Mouse (Mus musculus): ENCODE measurements around the gene Marveld3. TPM values are rescaled to one million over a fixed set of nuclear protein-coding genes. Genes with fewer than 3 reads are reported as not detected.

Marveld3 gene
- 0.43 and 0.61 TPM in 2 replicates for polyA plus RNA-seq (2016; fragmentation: Nextera tagmentation; extraction: Ambion mirVana)

GRCm38 (mm10) chr8:109961693-109962367 lies at the start of gene Marveld3:
Gene Marveld3, minus strand, starts transcription at chr8:109962203.
- H3K9ac ChIP-seq = peak within 1 kb of the TSS; percentile 33; the same call in 1 of the 2 replicates
- H3K27me3 ChIP-seq (replicated peaks) = peaks cover 27% of the 10 kb centered on the region
- H3K4me3 ChIP-seq = peak within 1 kb of the TSS; percentile 34
- ATAC-seq (ENCODE audit: low FRiP score, low read depth) = peak; percentile 26; the same call in 1 of the 2 replicates
- 2% methylated on average over 64 of the region's 64 CpGs for WGBS
- no peaks in the 10 kb centered on the region for H3K9me3 ChIP-seq
- no peak within 1 kb of the TSS for H3K27ac ChIP-seq
- H3K4me2 ChIP-seq (replicated peaks) = peak within 1 kb of the TSS; percentile 66
- peaks cover 13% of the 10 kb centered on the region for H3K4me1 ChIP-seq
- no peaks in the 10 kb centered on the region for H3K36me3 ChIP-seq

GRCm38 (mm10) chr8:110010868-110011267 lies 48.9 kb upstream of the Marveld3 start:
- no peak for ATAC-seq (ENCODE audit: low FRiP score, low read depth)
- Histone ChIP-seq H3K4me1 (peaks cover 7% of the 10 kb centered on the region; the same call in 1 of the 2 replicates), H3K36me3 (no peaks in the 10 kb centered on the region), H3K27ac (no peak overlapping the region), H3K27me3 (replicated peaks) (no peaks in the 10 kb centered on the region), H3K4me2 (replicated peaks) (no peak overlapping the region), H3K9ac (no peak overlapping the region), H3K9me3 (no peaks in the 10 kb centered on the region), H3K4me3 (no peak overlapping the region)
- WGBS = 38% methylated on average over 5 of the region's 5 CpGs

GRCm38 (mm10) chr8:110008995-110009446 lies 47.0 kb upstream of the Marveld3 start:
- WGBS = 70% methylated on average over 8 of the region's 8 CpGs
- H3K4me1 ChIP-seq = peaks cover 7% of the 10 kb centered on the region; the same call in 1 of the 2 replicates
- no peak for ATAC-seq (ENCODE audit: low FRiP score, low read depth)

GRCm38 (mm10) chr8:110008228-110008994 lies 46.4 kb upstream of the Marveld3 start:
- WGBS = 89% methylated on average over 26 of the region's 26 CpGs
- no peaks in the 10 kb centered on the region for H3K27me3 ChIP-seq (replicated peaks)
- no peaks in the 10 kb centered on the region for H3K9me3 ChIP-seq
- no peak overlapping the region for H3K27ac ChIP-seq
- no peaks in the 10 kb centered on the region for H3K36me3 ChIP-seq
- H3K4me1 ChIP-seq = peaks cover 7% of the 10 kb centered on the region; the same call in 1 of the 2 replicates
- H3K4me3 ChIP-seq = no peak overlapping the region
- no peak overlapping the region for H3K9ac ChIP-seq
- no peak overlapping the region for H3K4me2 ChIP-seq (replicated peaks)
- no peak for ATAC-seq (ENCODE audit: low FRiP score, low read depth)

More at GRCm38 (mm10) chr8:110008995-110009446, 47.0 kb upstream of the Marveld3 start:
- Histone ChIP-seq H3K4me3 (no peak overlapping the region), H3K9ac (no peak overlapping the region), H3K27ac (no peak overlapping the region), H3K4me2 (replicated peaks) (no peak overlapping the region), H3K36me3 (no peaks in the 10 kb centered on the region), H3K27me3 (replicated peaks) (no peaks in the 10 kb centered on the region), H3K9me3 (no peaks in the 10 kb centered on the region)

GRCm38 (mm10) chr8:110006312-110007023 lies 44.5 kb upstream of the Marveld3 start:
- H3K4me1 ChIP-seq = peaks cover 7% of the 10 kb centered on the region; the same call in 1 of the 2 replicates
- 59% methylated on average over 17 of the region's 17 CpGs for WGBS
- no peak overlapping the region for H3K4me2 ChIP-seq (replicated peaks)
- no peak overlapping the region for H3K27ac ChIP-seq
- H3K4me3 ChIP-seq = no peak overlapping the region
- H3K27me3 ChIP-seq (replicated peaks) = no peaks in the 10 kb centered on the region
- H3K9ac ChIP-seq = no peak overlapping the region
- ATAC-seq (ENCODE audit: low FRiP score, low read depth) = no peak
- H3K9me3 ChIP-seq = no peaks in the 10 kb centered on the region
- no peaks in the 10 kb centered on the region for H3K36me3 ChIP-seq

GRCm38 (mm10) chr8:110004300-110004699 lies 42.3 kb upstream of the Marveld3 start:
- H3K4me3 ChIP-seq = no peak overlapping the region
- no peak overlapping the region for H3K27ac ChIP-seq
- no peaks in the 10 kb centered on the region for H3K36me3 ChIP-seq
- 82% methylated on average over 5 of the region's 5 CpGs for WGBS
- no peak overlapping the region for H3K4me2 ChIP-seq (replicated peaks)
- H3K9ac ChIP-seq = no peak overlapping the region
- no peak for ATAC-seq (ENCODE audit: low FRiP score, low read depth)
- peaks cover 7% of the 10 kb centered on the region; the same call in 1 of the 2 replicates for H3K4me1 ChIP-seq
- no peaks in the 10 kb centered on the region for H3K27me3 ChIP-seq (replicated peaks)
- no peaks in the 10 kb centered on the region for H3K9me3 ChIP-seq

- no peak overlapping the region for H3K27ac ChIP-seq
- 37% methylated on average over 9 of the region's 9 CpGs for WGBS
- peaks cover 7% of the 10 kb centered on the region; the same call in 1 of the 2 replicates for H3K4me1 ChIP-seq
- H3K4me2 ChIP-seq (replicated peaks) = no peak overlapping the region
- H3K9me3 ChIP-seq = no peaks in the 10 kb centered on the region
- no peak for ATAC-seq (ENCODE audit: low FRiP score, low read depth)
- H3K27me3 ChIP-seq (replicated peaks) = no peaks in the 10 kb centered on the region
- H3K9ac ChIP-seq = no peak overlapping the region
- no peak overlapping the region for H3K4me3 ChIP-seq
- no peaks in the 10 kb centered on the region for H3K36me3 ChIP-seq
Observed at GRCm38 (mm10) chr8:110002953-110003352, 41.0 kb upstream of the Marveld3 start.

- no peaks in the 10 kb centered on the region for H3K4me1 ChIP-seq
- H3K9ac ChIP-seq = no peak overlapping the region
- H3K4me3 ChIP-seq = no peak overlapping the region
- no peaks in the 10 kb centered on the region for H3K27me3 ChIP-seq (replicated peaks)
- H3K4me2 ChIP-seq (replicated peaks) = no peak overlapping the region
- H3K27ac ChIP-seq = no peak overlapping the region
- no peak for ATAC-seq (ENCODE audit: low FRiP score, low read depth)
- WGBS = 89% methylated on average over 10 of the region's 10 CpGs
- H3K36me3 ChIP-seq = no peaks in the 10 kb centered on the region
- H3K9me3 ChIP-seq = no peaks in the 10 kb centered on the region
Observed at GRCm38 (mm10) chr8:109999974-110000373, 38.0 kb upstream of the Marveld3 start.

GRCm38 (mm10) chr8:109998066-109998465 lies 36.1 kb upstream of the Marveld3 start:
- ATAC-seq (ENCODE audit: low FRiP score, low read depth) = no peak
- Histone ChIP-seq H3K4me1 (no peaks in the 10 kb centered on the region), H3K4me3 (no peak overlapping the region), H3K27me3 (replicated peaks) (no peaks in the 10 kb centered on the region), H3K36me3 (no peaks in the 10 kb centered on the region), H3K9ac (no peak overlapping the region), H3K9me3 (no peaks in the 10 kb centered on the region), H3K4me2 (replicated peaks) (no peak overlapping the region), H3K27ac (no peak overlapping the region)
- WGBS = 81% methylated on average over 7 of the region's 7 CpGs

GRCm38 (mm10) chr8:109997381-109997780 lies 35.4 kb upstream of the Marveld3 start:
- H3K27ac ChIP-seq = no peak overlapping the region
- WGBS = 91% methylated on average over 9 of the region's 9 CpGs
- no peaks in the 10 kb centered on the region for H3K27me3 ChIP-seq (replicated peaks)
- H3K9me3 ChIP-seq = no peaks in the 10 kb centered on the region
- no peak for ATAC-seq (ENCODE audit: low FRiP score, low read depth)
- no peak overlapping the region for H3K9ac ChIP-seq
- no peaks in the 10 kb centered on the region for H3K36me3 ChIP-seq
- H3K4me3 ChIP-seq = no peak overlapping the region
- no peak overlapping the region for H3K4me2 ChIP-seq (replicated peaks)
- H3K4me1 ChIP-seq = no peaks in the 10 kb centered on the region

GRCm38 (mm10) chr8:109992951-109993350 lies 30.9 kb upstream of the Marveld3 start:
- H3K27me3 ChIP-seq (replicated peaks) = no peaks in the 10 kb centered on the region
- no peak overlapping the region for H3K4me2 ChIP-seq (replicated peaks)
- no peak overlapping the region for H3K9ac ChIP-seq
- no peak for ATAC-seq (ENCODE audit: low FRiP score, low read depth)
- no peaks in the 10 kb centered on the region for H3K9me3 ChIP-seq
- no peak overlapping the region for H3K4me3 ChIP-seq
- no peak overlapping the region for H3K27ac ChIP-seq
- no peaks in the 10 kb centered on the region for H3K36me3 ChIP-seq
- H3K4me1 ChIP-seq = no peaks in the 10 kb centered on the region
- WGBS = 83% methylated on average over 1 of the region's 1 CpGs

GRCm38 (mm10) chr8:109992166-109992565 lies 30.2 kb upstream of the Marveld3 start:
- no peak for ATAC-seq (ENCODE audit: low FRiP score, low read depth)
- Histone ChIP-seq H3K27me3 (replicated peaks) (no peaks in the 10 kb centered on the region), H3K27ac (no peak overlapping the region), H3K9ac (no peak overlapping the region), H3K4me2 (replicated peaks) (no peak overlapping the region), H3K4me1 (no peaks in the 10 kb centered on the region), H3K9me3 (no peaks in the 10 kb centered on the region), H3K4me3 (no peak overlapping the region), H3K36me3 (no peaks in the 10 kb centered on the region)
- WGBS = 74% methylated on average over 5 of the region's 5 CpGs

Data from neural tube, embryonic 12.5 days (tissue).